Mouse (Mus musculus) spleen, embryonic (tissue): ENCODE measurements around the gene Scrn1.

Experiments
- CTCF ChIA-PET: fragments of 350-600 bp; sonication (Branson Sonifier 250); formaldehyde crosslinking; loops from one replicate; lab custom pipeline; 2022; lab: Charles Lee

Scrn1 gene

GRCm38 (mm10) chr6:54475926-54476667 is 90.2 kb downstream of the Scrn1 start:
- CTCF ChIA-PET, result no interaction called here

- CTCF ChIA-PET, result no interaction called here
Observed at GRCm38 (mm10) chr6:54472846-54473715, 93.2 kb downstream of the Scrn1 start.

- CTCF ChIA-PET, result no interaction called here
Observed at GRCm38 (mm10) chr6:54471866-54472265, 94.4 kb downstream of the Scrn1 start.

GRCm38 (mm10) chr6:54467371-54467770 is 98.9 kb downstream of the Scrn1 start:
- CTCF ChIA-PET, result no interaction called here

- CTCF ChIA-PET, result no interaction called here
Observed at GRCm38 (mm10) chr6:54464926-54465325, 101.4 kb downstream of the Scrn1 start.

- CTCF ChIA-PET, result no interaction called here
Observed at GRCm38 (mm10) chr6:54463701-54464458, 102.4 kb downstream of the Scrn1 start.

- CTCF ChIA-PET, result no interaction called here
Observed at GRCm38 (mm10) chr6:54462766-54463165, 103.5 kb downstream of the Scrn1 start.

- CTCF ChIA-PET, result no interaction called here
Observed at GRCm38 (mm10) chr6:54460915-54461671, 105.2 kb downstream of the Scrn1 start.

GRCm38 (mm10) chr6:54460172-54460914 is 105.9 kb downstream of the Scrn1 start:
- CTCF ChIA-PET, result no interaction called here

GRCm38 (mm10) chr6:54459661-54460060 is 106.6 kb downstream of the Scrn1 start:
- CTCF ChIA-PET, result no interaction called here
